Mouse (Mus musculus) embryo, embryonic 10.5 days (tissue): ENCODE data around the gene Tmem163.

Source experiments
- DNase-seq: peaks from one replicate; pipeline ENCODE4 v3.0.0-alpha.2; 2015; ENCODE audit warnings: low spot score

Gene Tmem163

DNA sequence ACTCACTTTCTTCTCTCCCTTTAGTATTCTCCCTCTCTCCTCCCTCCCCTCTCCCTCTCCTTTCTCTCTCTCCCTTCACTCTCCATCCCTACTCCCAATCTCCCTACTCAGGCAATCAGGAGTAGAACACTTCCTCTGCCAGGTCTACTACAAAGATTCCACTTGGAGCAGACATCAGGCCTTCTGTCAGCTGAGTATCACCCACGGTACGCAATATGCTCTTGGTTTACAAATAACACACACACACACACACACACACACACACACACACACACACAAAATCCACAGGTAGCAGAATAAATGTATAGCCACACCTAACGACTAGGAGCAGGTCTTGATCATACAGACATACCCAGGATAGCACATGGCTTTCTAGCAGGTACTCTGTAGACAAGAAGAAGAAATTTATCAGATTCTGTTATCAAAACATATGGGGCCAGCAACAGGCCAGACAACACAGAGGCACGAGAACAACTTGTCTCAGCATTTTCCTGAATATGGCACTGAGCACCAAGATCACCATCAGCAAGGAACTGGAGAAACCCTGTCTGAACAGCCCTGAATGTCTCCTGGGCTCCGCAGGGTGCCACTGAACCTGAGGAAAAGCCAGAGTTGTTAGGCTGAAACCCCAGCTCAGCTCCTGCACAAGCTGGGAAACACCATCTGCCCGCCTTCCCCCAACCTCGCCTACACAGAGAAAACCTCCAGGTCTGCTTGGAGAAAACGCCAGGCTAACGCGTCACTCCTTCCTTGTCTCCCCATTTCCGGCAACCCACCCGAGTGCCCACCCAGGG is 36.2 kb downstream of the Tmem163 start:
- DNase-seq = no peak

DNA sequence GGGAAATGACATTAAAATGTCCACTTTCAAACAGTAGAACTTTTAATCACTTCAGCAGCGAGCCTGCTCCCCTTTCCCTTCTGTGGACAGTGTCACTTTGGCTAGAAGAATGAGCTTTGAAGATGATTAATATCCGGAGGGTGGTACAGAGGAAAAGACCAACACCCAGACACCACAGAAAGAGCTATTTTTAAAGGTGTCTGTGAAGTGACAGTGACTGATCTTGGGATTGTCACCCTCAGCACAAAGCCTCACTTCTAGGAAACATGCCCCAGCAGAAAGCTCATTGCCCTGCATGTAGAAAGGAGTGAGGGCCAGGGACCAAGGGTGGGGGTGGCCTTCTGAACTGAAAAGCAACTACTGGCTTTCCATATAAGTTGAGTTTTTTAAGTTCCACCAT is 41.4 kb downstream of the Tmem163 start:
- DNase-seq = no peak

DNA sequence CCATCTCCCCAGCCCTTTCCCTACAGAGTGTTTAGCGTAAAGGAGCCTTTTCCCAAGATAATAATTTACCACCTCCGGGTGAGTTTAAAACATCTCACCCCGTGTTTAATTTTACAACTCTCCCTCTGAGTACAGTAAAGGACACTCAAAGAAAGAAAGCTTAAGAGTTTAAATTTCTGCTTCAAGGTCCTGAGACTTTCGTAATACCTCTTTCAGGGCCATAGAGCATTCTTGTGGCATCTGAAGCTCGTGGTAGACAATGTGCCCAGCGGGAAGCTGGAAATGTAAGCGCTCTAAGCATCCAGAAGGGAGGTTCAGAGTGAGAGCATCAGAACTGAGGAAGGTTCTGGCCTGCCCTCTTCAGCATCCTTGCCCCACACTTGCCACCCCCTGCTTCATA is 52.2 kb downstream of the Tmem163 start:
- no peak for DNase-seq

DNA sequence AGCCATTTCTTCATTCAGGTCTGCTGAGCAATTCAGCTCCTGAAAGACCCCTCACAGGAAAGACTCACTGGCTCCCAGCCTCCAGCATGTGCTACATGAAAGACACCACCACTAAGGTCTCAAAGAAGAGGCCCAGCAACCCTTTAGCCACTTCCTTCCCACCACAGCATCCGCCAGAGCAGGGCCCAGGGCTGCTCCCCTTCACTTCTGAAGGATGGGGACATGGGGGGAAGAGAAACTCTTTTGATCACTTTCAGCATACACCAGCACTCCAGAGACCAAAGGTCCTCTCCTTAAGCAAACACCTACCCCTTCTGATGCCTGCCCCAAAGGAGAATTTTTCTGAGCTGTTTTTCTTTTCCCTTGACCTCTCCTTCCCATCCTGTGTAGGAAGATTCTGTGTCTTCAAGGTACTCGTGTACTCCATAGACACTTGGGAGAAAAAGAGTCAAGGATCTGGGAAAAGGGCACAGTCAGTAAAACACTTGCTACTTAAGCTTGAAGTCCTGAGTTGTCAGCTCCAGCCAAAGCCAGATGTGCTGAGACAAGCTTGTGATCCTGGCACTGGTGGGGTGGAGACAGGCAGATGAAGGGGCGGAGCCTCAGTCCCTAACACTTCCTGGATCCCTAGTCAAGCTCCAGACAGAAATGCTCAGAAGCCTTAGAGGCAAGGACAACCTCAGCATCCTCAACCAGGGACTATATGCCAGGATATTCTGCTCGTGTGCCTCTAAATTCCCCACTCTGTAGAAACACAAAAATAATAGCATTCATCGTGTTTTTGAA is 53.6 kb downstream of the Tmem163 start:
- DNase-seq = peak; percentile 70

DNA sequence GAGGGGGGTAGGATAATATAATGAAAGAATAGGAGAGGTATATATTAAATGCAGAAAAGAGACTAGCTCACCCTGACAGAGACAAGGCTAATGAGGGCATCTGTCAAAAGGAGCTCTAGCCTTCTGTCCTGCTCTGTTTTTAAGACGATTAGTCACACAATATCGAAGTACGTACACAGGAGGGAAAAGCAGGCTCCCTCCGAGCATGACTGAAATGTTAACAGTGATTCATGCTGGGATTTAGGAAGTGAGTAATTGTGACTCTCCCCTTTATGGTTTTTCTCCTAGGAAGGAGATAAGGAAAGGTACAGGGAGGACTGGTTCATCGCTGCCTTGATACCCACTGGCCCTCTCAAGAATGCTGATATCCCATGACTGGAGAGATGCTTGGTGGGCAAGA is 57.0 kb downstream of the Tmem163 start:
- no peak for DNase-seq

DNA sequence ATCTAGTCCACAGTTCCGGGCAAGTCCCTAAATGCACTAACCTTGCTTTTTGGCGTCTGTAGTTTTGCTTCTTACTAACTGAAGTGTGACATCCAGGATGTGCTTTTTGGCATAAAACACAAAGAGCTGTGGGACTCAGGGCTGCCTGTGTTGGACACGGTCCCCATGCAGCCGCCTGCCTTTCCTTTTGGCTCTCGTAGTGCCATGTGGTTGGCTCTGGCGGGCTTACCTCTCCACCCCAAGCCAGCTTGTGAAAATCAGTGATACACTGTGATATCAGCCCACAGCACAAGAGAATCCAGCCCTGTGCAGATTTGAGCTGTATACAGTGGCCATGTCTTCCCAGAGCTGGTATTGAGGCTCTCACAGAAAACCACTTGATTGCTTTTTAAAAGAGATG is 60.3 kb downstream of the Tmem163 start:
- no peak for DNase-seq

DNA sequence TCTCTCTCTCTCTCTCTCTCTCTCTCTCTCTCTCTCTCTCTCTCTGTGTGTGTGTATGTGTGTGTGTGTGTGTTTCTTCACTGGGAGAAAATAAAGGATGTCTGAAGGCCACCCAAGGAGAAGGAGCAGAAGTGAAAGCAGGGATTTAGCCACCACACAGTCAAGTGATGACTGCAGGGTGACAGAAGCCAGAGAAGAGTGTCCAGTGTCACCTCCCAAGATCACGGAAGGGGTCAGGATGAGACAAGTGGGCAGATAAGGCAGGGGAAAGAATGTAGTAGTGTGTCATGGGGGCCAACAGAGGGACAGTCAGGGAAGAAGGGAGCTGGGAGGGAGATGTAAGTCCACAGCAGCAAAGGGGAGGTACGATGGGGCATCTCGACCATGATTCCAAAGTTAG is 69.0 kb downstream of the Tmem163 start:
- DNase-seq = no peak

DNA sequence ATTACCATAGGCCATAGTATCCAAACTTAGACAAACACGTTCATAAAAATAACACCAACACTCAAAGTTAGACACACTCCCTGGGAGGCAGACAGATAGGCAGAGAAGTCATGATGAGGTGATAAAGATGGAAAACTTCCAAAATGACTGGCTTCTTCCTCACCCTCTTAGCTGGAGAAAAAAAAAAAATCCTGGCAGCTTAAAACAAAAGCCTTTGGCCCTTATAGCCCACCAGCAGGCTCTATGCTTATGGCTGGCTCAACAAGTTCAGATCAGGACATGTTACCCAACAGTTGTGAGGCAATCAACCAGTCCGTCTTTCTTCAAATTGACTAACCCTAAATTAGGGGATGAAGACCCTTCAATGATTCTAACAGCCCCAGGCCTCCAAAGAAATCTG is 69.5 kb downstream of the Tmem163 start:
- DNase-seq = no peak

DNA sequence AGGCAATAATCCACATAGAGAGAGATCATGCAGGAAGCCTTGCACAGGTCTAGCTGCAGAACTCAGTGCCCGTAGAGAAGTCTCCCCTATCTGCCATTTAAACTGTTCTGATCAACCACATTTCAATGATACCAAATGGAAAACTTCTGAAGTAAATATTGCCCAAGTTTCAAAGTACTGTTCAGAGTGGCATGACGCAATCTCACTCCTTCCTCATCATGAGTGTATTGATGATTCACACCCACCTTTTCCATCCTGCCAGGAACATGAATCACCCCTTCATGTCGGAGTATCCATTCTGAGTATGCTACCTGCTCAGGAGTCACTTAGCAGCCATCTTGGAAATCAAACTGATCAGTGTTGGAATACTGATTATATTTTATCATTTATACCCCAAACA is 71.0 kb downstream of the Tmem163 start:
- no peak for DNase-seq

DNA sequence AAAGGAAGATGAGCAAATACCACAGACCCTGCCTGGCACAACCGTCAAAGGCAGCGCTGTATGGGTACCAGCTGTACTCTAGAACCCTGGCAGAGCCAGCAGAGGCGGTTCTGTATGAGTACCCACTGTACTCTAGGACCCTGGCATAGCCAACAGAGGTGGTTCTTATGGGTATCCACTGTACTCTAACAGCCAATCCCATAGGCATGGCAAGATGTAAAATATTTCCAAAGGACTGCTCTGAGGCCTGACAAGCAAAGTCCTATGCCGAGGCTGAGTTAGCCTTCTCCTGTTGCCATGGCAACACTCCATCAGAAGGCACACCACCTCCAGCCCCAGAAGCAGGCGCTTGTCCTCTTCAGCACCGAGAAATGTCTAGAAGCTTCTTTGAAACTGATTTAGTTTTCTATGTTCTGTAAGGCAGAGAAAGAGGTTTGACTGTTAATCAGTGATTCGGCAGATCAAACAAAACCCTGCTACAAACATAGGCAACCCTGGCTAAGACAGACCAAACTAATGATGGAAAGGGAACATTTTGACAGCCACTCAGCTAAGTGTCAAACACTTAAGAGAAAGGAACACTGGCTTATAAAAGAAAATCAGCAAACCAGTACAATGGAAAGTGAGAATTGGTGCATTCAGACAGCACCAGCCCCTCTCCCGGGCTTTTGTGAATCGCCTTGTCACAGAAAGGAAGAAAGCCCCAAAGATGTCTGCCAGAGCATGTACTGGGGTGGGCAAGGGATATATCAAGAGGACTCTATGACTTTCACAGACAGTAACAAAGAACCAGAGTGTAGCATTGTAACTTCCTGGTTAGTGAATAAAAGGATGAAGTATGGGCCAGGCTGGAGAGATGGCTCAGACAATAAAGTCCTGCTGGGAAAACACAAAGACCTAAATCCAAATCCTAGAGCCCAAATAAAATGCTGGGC is 75.4 kb downstream of the Tmem163 start:
- peak; percentile 27 for DNase-seq

DNA sequence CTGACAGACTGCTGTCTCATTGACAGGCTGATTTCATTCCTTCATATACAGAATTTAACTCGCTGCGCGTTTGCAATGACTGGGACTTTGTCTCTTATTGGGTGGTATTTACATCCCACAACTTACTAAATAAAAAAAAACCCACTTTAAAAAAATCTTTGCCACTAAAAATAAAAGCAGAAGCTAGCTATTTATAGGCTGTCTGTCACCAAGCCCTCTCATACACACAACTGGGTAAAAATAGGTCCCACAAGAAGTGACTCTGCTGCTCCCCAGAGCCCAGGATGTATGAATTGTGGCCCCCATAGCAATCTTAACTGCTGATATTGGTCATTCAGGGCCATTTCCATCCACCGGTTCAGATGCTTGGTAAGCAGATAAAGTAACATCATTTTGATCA is 83.2 kb downstream of the Tmem163 start:
- no peak for DNase-seq

DNA sequence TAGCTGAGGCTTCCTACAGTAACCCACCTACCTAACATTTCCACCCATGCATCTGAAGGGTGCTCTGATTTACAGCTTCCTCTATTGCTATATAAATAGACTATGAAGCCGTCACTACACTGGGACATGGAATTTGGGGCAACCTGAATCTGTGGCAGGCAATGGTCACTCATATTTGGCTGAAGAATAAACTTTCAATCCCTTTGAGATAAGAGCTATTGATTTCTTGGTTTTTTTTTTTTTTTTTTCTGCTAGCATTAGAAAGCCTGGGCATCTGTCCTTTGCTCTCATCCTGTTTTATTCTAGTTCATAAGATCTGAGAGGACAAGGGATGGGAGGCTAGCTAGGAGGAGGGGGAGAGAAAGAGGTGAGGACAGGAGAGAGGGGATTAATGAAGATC is 83.6 kb downstream of the Tmem163 start:
- DNase-seq = no peak

DNA sequence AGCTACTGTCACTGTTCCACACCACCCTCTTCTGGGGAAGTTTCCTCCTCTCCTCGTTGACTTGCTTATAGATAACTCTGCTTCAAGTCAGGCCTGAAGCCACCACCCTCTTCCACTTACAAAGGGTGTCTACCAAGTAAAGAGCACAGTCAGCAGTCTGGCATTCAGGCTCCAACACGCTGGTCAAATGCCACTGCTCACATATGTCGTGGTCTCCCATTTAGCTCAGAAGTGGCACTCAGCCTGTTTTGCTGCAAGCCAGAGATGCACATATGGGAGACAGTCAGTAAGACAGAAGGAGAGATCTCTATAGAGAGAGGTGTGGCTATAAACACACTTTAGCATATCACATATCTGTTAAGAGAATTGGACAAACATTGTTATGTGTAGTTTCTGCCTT is 89.8 kb downstream of the Tmem163 start:
- DNase-seq = no peak

DNA sequence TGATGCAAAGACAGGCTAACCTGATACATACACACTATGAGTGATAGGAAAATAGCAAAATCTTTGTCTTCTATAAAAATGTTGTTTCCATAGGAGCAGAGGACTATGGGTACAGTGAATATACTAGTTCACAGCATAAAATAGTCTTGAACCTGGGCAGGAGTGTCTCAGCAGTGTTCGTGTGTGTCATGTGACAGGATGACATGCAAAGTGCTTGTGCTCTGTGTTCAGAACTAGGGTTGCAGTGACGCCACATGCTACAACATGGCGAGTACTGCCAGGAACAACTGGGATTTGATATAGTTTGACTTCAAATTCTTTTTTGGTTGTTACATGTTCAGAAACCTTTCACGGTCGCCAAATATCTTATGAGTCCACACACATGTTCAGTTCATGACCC is 92.3 kb downstream of the Tmem163 start:
- no peak for DNase-seq

DNA sequence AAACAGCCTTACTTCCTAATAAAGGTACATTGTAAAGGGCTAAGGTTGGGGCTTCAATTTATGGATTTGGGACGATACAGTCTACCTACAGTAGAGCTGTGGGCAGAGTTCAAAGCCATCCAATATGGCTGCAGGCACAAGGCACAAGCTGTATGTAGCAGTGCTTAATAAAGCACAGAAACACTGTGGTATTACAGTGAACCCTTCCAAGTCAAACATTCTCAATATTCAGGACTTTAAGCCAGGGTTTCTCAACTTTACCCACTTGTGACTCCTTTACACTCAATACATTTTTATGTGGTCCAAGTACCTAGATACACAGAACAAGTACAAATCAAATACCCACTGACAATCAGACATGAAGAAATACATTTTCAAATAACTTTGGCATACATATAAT is 93.2 kb downstream of the Tmem163 start:
- no peak for DNase-seq

DNA sequence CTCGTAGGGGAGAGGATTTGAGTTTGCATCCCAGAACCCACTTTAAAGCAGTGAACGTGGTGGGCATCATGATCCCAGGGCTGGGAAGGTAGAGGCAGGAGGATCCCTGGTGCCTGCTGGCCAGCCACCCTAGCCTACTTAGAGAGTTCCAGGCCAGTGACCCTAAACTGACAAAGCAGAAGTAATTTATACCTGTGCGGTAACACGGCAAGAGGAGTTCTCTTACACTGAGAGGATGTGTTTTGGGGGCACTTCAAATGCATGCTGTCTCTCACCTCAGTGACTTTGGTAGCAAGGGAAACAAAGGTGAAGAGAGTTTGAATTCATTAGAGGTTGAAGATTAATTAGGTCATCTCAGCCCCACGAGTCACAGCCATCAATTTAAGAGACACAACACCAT is 101.4 kb downstream of the Tmem163 start:
- DNase-seq = no peak

DNA sequence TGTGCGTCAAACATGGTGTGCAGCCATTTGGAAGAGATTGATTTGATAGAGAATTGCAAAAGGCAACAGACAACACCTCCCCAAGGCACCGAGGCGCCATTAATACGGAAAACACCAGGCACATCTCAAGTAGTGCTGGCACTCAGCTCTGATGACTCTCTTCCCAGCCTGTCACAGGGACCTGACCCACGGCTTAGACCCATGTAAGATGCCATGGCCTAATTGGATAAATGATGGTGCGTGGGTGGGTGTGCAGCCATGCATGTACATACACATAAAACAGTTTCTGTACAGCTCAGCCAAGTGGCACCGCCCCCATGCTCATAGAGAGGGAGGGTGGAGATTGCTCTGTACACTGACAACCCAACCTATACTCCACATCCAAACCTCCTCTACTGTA is 102.3 kb downstream of the Tmem163 start:
- DNase-seq = peak; percentile 26

DNA sequence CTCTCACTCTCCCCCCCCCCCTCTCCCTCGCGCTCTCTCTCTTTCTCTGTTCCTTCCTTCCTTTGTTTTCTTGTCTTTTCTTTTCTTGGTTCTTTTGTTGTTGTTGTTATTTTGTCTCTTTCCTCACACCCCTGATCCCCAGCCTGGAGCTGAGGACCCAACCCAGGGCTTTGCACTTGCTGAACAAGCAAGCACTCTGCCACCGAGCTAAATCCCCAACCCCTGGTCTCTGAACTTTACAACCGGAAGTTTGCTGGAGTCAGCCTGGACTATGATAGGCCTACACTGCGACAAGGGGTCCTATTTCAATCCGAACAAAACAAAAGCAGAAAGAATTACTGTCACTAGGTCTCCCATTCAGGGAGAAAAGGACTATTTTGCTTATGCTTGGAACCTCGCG is 102.8 kb downstream of the Tmem163 start:
- DNase-seq = peak; percentile 45

DNA sequence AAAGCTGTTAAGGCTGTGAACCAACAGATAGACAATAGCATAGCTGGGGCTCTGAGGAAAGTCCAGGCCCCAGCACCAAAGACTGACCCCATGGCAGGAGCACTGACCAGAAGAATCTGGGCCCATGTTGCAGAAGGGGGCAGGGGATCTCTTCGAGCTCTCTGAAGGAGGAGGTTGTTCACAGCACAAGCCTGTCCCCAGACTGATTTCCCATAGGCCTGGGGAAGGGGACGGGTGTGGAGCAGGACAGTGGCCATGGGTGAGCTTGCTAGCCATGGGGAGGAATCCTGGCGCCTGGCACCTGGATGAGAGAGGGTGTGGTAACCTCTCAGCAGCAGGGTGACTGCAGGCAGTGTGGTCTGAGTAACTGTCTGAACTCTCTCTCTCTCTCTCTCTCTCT is 103.2 kb downstream of the Tmem163 start:
- DNase-seq = peak; percentile 13

DNA sequence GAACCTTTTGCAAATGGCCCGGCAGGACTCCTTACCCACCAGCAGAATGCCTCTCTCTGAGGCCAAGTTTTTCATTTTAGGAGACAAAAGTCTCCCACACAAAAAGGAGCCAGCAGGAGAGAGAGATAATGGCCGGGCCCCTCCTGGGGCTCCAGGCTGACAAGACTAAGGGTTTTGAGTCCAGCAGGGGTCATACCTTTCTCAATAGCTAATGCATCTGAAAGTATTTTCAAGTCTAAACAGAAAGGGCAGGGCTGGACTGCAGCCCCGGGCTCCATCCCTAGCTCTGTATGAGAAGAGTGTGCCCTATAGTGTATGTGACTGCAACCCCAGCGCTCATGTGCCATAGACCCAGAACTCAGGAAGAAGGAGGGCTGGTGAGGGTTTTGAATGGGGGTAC is 103.7 kb downstream of the Tmem163 start:
- DNase-seq = no peak

DNA sequence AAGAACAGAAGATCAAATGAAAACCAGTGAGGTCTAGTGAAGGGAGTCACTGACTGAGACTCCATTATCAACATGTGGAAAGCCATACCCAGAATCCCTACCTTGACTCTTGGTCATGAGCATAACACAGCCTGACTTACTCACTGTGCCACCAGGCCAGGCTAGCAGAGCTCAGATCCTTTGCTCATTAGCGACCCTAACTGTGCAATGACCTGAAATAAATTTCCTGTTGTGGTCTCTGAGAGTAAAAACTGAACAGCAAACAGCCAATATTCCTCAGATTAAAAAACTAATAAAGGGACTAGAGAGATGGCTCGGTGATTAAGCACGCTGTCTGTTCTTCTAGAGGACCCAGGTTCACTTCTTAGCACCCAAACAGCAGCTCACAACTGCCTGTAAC is 106.2 kb downstream of the Tmem163 start:
- no peak for DNase-seq

DNA sequence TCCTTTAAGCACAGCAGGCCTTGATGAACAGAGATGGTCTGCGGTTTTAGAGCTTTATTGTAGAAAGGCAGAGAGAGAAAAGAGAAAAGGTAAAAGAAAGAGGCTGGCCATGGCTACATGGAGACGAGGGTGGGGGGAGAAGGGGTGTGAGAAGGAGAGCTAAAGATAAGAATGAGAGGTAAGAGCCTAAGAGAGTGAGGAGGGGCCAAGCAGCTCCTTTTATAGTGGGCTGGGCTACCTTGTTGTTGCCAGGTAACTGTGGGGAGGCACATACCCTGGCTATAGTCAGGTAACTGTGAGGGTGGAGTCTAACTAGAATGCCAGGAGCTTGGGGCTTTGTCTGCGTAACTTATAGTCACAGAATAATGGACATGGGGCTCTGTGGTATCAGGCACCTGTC is 110.7 kb downstream of the Tmem163 start:
- no peak for DNase-seq

DNA sequence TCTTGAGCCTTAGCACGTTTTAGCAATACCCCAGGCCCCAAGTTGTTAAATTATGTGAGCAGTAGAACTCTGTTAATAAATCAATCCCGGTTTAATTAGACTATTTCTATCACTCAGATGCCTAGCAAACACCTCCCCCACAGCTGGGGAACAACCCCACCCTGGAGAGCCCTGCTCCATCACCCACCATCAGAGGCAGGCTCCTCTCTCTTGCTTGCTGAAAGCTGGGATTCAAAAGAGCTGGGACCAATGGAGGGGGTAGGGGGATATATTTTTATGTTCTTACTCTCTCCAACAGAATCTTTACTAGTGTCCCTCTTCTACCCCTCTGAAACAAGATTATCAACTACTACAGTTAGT is 122.9 kb downstream of the Tmem163 start:
- DNase-seq = no peak
